Mouse (Mus musculus) lung, embryonic 14.5 days (tissue): ENCODE measurements around the gene Hist1h2bg. TPM values are rescaled to one million over a fixed set of nuclear protein-coding genes. Genes with fewer than 3 reads are reported as not detected.
"Not testable (repeated sequence)": the region's sequence is repeated elsewhere in the genome, so short reads cannot be mapped to it uniquely, and the experiment has no call there.

ENCODE experiments used
- ATAC-seq: fragments of 200-750 bp; cut with Nextera tagmentation; 2 replicates; pipeline ENCODE4 v1.8.0; 2017; ENCODE audit warnings: mild to moderate bottlenecking, moderate TSS enrichment, moderate library complexity; ENCODE audit not compliant: insufficient read depth
- DNase-seq: peaks from one replicate; pipeline ENCODE4 v3.0.0-alpha.2; 2015
- H3K27ac ChIP-seq: fragments of 300-500 bp; sonication (generic); 2 replicates; pipeline ENCODE4 v1.5.1; 2014; ENCODE audit warnings: low read depth, mild to moderate bottlenecking, moderate library complexity
- H3K27me3 ChIP-seq: fragments of 300-500 bp; sonication (generic); 2 replicates; pipeline ENCODE4 v1.6.1; 2014; ENCODE audit warnings: low read length, control low read depth; ENCODE audit not compliant: insufficient read depth
- H3K36me3 ChIP-seq: fragments of 300-500 bp; sonication (generic); 2 replicates; pipeline ENCODE4 v1.6.1; 2014; ENCODE audit warnings: control low read depth; ENCODE audit not compliant: insufficient read depth
- H3K4me1 ChIP-seq: fragments of 300-500 bp; sonication (generic); 2 replicates; pipeline ENCODE4 v1.6.1; 2014; ENCODE audit warnings: antibody characterized with exemption, control low read depth; ENCODE audit not compliant: insufficient read depth
- H3K4me2 ChIP-seq: fragments of 300-500 bp; sonication (generic); 2 replicates; pipeline ENCODE4 v1.6.1; 2014; ENCODE audit warnings: mild to moderate bottlenecking
- H3K4me3 ChIP-seq: fragments of 300-500 bp; sonication (generic); 2 replicates; pipeline ENCODE4 v1.5.1; 2014; ENCODE audit warnings: low read depth, low read length
- H3K9ac ChIP-seq: fragments of 300-500 bp; sonication (generic); 2 replicates; pipeline ENCODE4 v1.6.1; 2014
- H3K9me3 ChIP-seq: fragments of 300-500 bp; sonication (generic); 2 replicates; pipeline ENCODE4 v1.6.1; 2016; ENCODE audit warnings: low read depth, low read length, control low read depth
- CTCF ChIP-seq: IDR thresholded peaks from 2 replicates; pipeline ENCODE4 v1.5.1; 2016; ENCODE audit warnings: antibody characterized with exemption, low read depth
- WGBS: fragments of 180-500 bp; shearing (Covaris S2); extraction: QIAGEN DNeasy Blood & Tissue Kit; methylation state at CpG from one replicate; pipeline ENCODE4 v1.1.7; 2014; 5-methylcytosine and 5-hydroxymethylcytosine counted together
- polyA plus RNA-seq: library from polyadenylated mRNA; unstranded; fragments of >200 nt; fragmentation: Nextera tagmentation; extraction: Ambion mirVana; gene quantifications from 2 replicates; pipeline ENCODE4 v1.2.1, GENCODE M21; 2014

Hist1h2bg gene
- polyA plus RNA-seq, 1 experiment from 2014 or later, result 14.9 TPM

DNA sequence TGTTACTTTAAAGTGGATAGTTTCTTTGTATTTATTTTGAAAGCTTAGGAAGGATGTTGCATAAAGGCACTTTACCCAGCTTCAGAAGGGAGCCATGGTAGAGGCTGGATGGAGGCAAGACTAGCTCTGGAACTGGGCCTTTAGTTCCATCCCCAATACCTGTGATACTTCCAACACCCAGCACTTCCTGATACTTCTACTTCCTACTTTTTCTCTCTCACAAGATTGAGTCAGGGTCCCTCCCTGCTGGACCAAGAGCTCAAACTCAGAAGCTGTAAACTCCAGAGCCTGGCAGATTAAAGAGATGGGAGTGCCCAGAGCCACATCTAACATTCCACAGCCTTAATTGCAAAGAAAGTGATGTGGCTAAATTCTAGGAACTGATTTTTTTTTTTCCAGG lies 13.1 kb downstream of the Hist1h2bg start:
- Histone ChIP-seq H3K9me3 (no peaks in the 10 kb centered on the region), H3K27me3 (no peaks in the 10 kb centered on the region), H3K4me2 (peak overlapping the region; percentile 90), H3K36me3 (no peaks in the 10 kb centered on the region), H3K4me3 (peak overlapping the region; percentile 50), H3K4me1 (peaks cover 12% of the 10 kb centered on the region), H3K9ac (peak overlapping the region; percentile 80), H3K27ac (peak overlapping the region; percentile 99)
- ATAC-seq (no peak), DNase-seq (peak; percentile 64)
- no peak for TF ChIP-seq CTCF

DNA sequence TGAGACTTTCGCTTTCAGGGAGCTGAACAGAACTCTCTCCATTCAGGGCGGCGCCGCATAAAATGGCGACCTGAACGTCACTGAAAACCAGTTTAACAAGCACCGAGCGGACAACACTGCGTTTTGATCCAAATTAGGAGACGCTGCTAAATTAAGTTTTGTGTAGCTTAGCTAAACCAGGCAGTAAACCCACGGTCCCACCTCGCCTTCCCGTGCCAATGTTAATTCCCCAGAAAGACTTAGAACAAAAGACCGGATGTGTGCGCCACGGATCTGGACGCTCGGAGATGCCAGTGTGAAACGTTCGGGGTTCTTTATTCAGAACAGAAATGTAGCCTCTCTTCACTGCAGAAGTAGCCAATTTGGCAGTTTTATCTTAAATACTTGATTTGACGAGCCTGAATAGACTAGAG lies 13.8 kb downstream of the Hist1h2bg start:
- DNase-seq (peak; percentile 90), ATAC-seq (no peak)
- no peaks in the 10 kb centered on the region for H3K36me3 ChIP-seq
- peak overlapping the region; percentile 90 for H3K4me2 ChIP-seq
- no peak for TF ChIP-seq CTCF
- H3K9ac ChIP-seq, result peak overlapping the region; percentile 80
- peak overlapping the region; percentile 99 for H3K27ac ChIP-seq
- WGBS, result under 1% methylated on average over 21 of the region's 21 CpGs
- peak overlapping the region; percentile 50 for H3K4me3 ChIP-seq
- H3K27me3 ChIP-seq, result no peaks in the 10 kb centered on the region
- H3K4me1 ChIP-seq, result peaks cover 12% of the 10 kb centered on the region
- H3K9me3 ChIP-seq, result no peaks in the 10 kb centered on the region

DNA sequence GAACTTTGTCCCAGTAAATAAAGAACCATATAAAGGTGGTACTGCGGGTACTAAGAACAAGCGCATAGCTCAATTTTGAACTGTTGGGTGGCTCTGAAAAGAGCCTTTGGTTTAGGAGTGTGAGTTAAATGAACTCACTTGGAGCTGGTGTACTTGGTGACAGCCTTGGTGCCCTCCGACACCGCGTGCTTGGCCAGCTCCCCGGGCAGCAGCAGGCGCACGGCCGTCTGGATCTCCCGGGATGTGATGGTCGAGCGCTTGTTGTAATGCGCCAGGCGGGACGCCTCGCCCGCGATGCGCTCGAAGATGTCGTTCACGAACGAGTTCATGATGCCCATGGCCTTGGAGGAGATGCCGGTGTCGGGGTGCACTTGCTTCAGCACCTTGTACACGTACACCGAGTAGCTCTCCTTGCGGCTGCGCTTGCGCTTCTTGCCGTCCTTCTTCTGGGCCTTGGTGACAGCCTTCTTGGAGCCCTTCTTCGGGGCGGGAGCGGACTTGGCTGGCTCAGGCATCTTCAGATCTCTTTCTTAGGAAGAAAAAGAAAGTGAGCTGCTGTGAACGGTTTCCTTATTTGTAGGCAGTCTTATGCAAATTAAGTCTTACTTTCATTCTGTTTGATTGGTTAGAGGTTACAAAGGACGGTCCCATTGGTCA lies 14.4 kb downstream of the Hist1h2bg start:
- peak overlapping the region; percentile 90 for H3K4me2 ChIP-seq
- peaks cover 12% of the 10 kb centered on the region for H3K4me1 ChIP-seq
- not testable (repeated sequence) for H3K27me3 ChIP-seq, H3K9me3 ChIP-seq, H3K36me3 ChIP-seq
- peak overlapping the region; percentile 50 for H3K4me3 ChIP-seq
- DNase-seq (peak; percentile 96), ATAC-seq (peak; percentile 86)
- peak overlapping the region; percentile 80 for H3K9ac ChIP-seq
- H3K27ac ChIP-seq, result peak overlapping the region; percentile 99
- 0% methylated on average over 27 of the region's 36 CpGs for WGBS

DNA sequence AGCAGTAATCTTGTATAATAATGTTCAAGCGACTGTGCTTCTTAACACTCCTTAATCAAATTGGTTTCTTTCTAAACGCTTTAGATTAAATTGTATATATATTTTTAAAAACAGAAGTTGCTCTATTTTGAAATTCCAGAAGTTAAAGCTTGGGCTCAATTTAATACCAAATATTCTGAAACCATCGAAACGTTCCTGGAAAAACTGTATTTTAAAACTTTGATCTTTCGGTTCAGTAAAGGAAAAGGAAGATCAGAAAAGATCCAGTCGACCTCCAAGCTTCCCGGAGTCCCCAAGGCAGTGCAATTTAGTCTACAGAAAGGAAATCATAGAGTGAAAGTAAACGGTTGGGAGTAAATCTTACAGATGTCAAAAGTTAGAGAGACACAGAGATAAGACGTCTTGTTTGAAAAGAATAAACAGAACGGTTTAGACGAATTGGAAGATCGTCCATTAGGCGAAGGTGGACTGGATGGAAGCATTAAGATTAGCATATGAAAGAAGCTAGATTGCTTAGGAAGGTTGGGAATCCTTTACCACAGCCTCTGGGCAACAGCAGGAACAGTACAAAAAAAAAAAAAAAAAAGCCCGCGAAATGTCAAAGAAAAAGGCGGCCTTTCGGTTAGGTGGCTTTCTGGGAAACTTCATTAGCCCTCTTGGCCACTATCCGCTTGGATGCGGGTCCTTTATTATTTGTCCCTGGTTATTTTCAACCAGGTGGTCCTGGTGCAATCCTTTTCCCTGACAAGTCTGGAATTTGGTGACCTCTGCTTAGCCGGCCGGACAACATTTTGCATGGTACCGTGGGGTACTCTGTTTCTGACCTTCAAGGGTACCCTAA lies 15.1 kb downstream of the Hist1h2bg start:
- H3K9me3 ChIP-seq, result no peaks in the 10 kb centered on the region
- DNase-seq, result peak; percentile 67
- H3K4me3 ChIP-seq, result peak overlapping the region; percentile 50
- H3K4me1 ChIP-seq, result peaks cover 12% of the 10 kb centered on the region
- peak overlapping the region; percentile 69 for H3K9ac ChIP-seq
- peak overlapping the region; percentile 99 for H3K27ac ChIP-seq
- TF ChIP-seq CTCF, result no peak
- no peaks in the 10 kb centered on the region for H3K27me3 ChIP-seq
- no peaks in the 10 kb centered on the region for H3K36me3 ChIP-seq
- WGBS, result 2% methylated on average over 22 of the region's 22 CpGs
- no peak for ATAC-seq
- H3K4me2 ChIP-seq, result peak overlapping the region; percentile 90

DNA sequence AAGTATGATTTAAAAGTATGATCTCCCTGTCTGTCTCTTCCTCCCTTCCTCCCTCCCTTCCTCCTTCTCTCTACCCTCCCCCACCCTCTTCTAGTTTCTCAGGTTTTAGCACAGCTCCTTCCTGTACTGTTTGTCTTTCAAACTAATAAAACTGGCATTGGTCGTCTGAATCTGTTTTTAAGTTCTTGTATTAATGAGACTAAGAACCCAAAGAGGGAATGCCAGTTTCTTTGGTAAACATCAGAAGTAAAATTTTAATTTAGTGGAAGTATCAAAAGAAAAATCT lies 15.7 kb downstream of the Hist1h2bg start:
- no peak for TF ChIP-seq CTCF
- Histone ChIP-seq H3K4me1 (peaks cover 12% of the 10 kb centered on the region), H3K36me3 (no peaks in the 10 kb centered on the region), H3K27me3 (no peaks in the 10 kb centered on the region), H3K9ac (peak overlapping the region; percentile 69), H3K4me3 (peak overlapping the region; percentile 50), H3K9me3 (no peaks in the 10 kb centered on the region), H3K27ac (peak overlapping the region; percentile 99), H3K4me2 (peak overlapping the region; percentile 90)
- ATAC-seq (no peak), DNase-seq (peak; percentile 28)
- WGBS, result 4% methylated on average over 1 of the region's 1 CpGs

DNA sequence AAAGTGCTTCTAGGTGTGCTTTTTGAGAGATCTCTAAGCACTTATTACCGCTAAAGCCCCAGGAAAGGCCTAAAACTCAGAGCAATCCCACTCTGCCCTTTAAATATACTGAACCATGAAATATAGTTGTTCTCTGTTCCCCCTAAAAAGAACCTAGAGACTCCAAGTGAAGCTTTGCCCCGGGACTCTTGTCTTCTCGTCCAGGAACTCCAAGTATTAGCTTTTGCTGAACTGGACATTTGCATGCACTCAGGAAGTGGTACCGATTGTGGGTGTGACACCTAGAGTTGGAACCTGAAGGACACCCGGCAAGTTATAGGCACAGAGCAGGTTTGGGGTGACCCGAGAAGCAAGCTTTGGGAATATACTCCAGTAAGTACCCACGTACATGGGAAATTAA lies 20.0 kb downstream of the Hist1h2bg start:
- Histone ChIP-seq H3K4me1 (peaks cover 4% of the 10 kb centered on the region; the same call in 1 of the 2 replicates), H3K9me3 (no peaks in the 10 kb centered on the region), H3K4me2 (no peak overlapping the region), H3K36me3 (no peaks in the 10 kb centered on the region), H3K9ac (no peak overlapping the region), H3K4me3 (no peak overlapping the region), H3K27me3 (no peaks in the 10 kb centered on the region), H3K27ac (no peak overlapping the region)
- 87% methylated on average over 7 of the region's 7 CpGs for WGBS
- DNase-seq, result no peak
- TF ChIP-seq CTCF, result no peak
- no peak for ATAC-seq

DNA sequence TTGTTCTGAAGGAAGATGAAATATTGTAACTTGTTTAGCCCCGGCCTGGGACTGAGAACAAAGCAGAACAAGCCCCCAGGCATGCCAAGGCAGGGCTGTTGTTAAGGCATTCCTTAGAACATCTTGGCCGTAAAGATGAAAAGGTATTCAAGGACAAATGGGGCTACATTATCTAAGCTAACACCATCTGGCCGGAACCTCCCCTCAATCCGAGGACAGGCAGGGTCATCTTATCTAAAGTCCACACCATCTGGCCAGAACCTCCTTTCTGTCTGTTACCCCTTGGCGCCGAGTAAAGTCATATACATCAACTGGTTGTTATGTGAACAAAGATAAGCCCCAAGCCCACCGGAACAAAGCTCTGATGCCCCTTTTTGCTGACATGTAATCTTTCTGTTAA lies 20.7 kb downstream of the Hist1h2bg start:
- not testable (repeated sequence) for DNase-seq, H3K27ac ChIP-seq, H3K4me2 ChIP-seq, H3K27me3 ChIP-seq, H3K4me3 ChIP-seq, H3K9ac ChIP-seq, ATAC-seq, H3K4me1 ChIP-seq, H3K36me3 ChIP-seq, H3K9me3 ChIP-seq
- WGBS, result 70% methylated on average over 6 of the region's 7 CpGs
